Mouse (Mus musculus): ENCODE data around the gene Plekhf1.

DNA sequence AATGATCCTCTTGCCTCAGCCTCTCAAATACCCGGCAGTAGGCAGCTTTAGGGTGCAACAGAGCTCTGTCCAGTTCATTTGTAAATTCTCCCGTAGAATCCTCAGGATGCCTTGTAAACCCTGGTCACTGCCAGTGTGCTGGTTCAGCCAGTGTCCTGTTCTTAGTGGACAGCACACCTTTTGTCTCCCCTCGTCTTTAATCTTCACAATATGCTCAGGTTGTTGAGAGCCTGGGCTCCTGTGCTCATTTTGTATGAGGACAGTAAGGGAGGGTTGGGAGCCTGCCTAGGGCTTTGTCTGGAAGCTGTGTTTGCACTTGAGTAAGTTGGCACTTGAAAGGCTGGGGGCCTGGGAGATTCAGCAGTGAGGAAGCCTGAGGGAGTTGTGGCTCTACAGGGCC, 47.9 kb downstream of the Plekhf1 start:
- TF ChIP-seq CTCF (conservative IDR thresholded peaks at IDR 0.05; ENCODE audit: low read length) (no peak), POU5F1 (IDR thresholded peaks at IDR 0.05; ENCODE audit: borderline replicate concordance, low read length) (no peak), NANOG (IDR thresholded peaks at IDR 0.05; ENCODE audit: borderline replicate concordance, low read length) (no peak)
